Mouse (Mus musculus) small intestine, adult 2 months (tissue): ENCODE measurements around the gene Vstm2b.

Experiments
- CTCF ChIP-seq: fragments of 200-500 bp; IDR thresholded peaks from 2 replicates; pipeline ENCODE4 v1.5.1; 2012; ENCODE audit warnings: low read depth, mild to moderate bottlenecking, control low read depth, inconsistent platforms, low read length, moderate library complexity, mixed read lengths; ENCODE audit not compliant: insufficient replicate concordance, insufficient read length; ENCODE audit errors: extremely low read depth
- POLR2A ChIP-seq: fragments of 200-500 bp; IDR thresholded peaks from 2 replicates; pipeline ENCODE4 v1.6.1; 2012; ENCODE audit warnings: low read depth, mild to moderate bottlenecking, control low read depth, inconsistent platforms, low read length, moderate library complexity

DNA sequence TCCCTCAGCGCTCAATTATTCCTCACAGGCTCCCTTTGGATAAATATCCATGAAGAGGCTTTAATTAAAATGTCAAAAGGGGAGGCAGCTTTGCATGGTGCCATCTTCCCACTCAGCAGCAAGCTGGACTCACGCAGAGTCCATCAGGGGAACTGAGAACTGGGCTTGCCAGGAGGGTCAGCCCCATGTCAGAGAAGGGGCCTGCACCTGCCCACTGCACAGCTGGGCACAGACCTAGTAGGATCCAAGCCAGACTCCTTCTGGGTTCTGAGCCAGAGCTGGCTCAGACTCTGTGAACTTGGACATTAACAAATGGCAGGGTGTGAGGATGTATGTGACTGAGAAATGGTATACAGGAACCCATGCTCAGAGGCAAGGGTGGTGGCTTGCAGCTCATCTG lies 22.0 kb downstream of the Vstm2b start:
- TF ChIP-seq POLR2A (no peak), CTCF (no peak)
